Mouse (Mus musculus) ES-Bruce4 (cell line): ENCODE data around the gene Pde1c.

Experiments
- CTCF ChIP-seq: IDR thresholded peaks from one replicate; pipeline ENCODE4 v1.8.1; 2011; ENCODE audit warnings: low read depth, low read length
- EP300 ChIP-seq: IDR thresholded peaks from 2 replicates; pipeline ENCODE4 v1.6.1; 2011; ENCODE audit warnings: low read depth, low read length; ENCODE audit not compliant: insufficient read depth
- POLR2A ChIP-seq: IDR thresholded peaks from one replicate; pipeline ENCODE4 v1.8.1; 2011; ENCODE audit warnings: low read length; ENCODE audit not compliant: insufficient read depth

DNA sequence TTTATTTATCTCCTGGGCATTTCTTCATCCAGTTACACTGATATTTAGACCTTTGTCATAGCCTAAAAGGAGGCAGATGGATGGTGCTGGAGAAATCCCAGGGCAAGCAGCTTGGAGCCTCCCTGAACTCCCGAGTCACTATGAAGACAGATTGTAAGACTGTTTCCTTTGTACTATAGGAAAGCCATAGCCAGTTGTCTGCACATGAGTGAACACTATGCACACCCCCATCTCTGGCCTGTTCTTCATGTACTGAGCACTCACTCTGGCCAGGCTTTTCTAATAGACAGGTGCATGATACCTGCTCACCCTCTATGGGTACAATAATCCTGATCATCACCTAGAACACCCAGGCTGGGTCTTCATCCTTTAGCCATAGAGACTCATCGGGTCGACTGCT is 318.8 kb downstream of the Pde1c start:
- TF ChIP-seq CTCF, result no peak
- TF ChIP-seq EP300, result no peak
- TF ChIP-seq POLR2A, result no peak
